Mouse (Mus musculus) small intestine, adult 2 months (tissue): ENCODE measurements around the gene Ctcfl. TPM values are rescaled to one million over a fixed set of nuclear protein-coding genes. Genes with fewer than 3 reads are reported as not detected.

Experiments
- H3K27ac ChIP-seq: fragments of 200-500 bp; 2 replicates; pipeline ENCODE4 v1.5.1; 2012; ENCODE audit warnings: low read depth, low read length, control low read depth, inconsistent platforms; ENCODE audit not compliant: insufficient read depth
- H3K27me3 ChIP-seq: fragments of 200-500 bp; 2 replicates; pipeline ENCODE4 v1.6.1; 2012; ENCODE audit warnings: mild to moderate bottlenecking, moderate library complexity, low read length, inconsistent platforms; ENCODE audit not compliant: control insufficient read depth, insufficient read depth
- H3K36me3 ChIP-seq: fragments of 200-500 bp; 2 replicates; pipeline ENCODE4 v1.6.1; 2012; ENCODE audit warnings: mild to moderate bottlenecking, low read length, control low read depth, inconsistent platforms; ENCODE audit not compliant: control insufficient read depth, insufficient read depth
- H3K4me1 ChIP-seq: fragments of 200-500 bp; 2 replicates; pipeline ENCODE4 v1.6.1; 2012; ENCODE audit warnings: low read length, inconsistent platforms, mixed read lengths; ENCODE audit not compliant: control insufficient read depth, insufficient read depth, insufficient read length
- H3K4me3 ChIP-seq: fragments of 200-500 bp; 2 replicates; pipeline ENCODE4 v1.5.1; 2012; ENCODE audit warnings: low read depth, mild to moderate bottlenecking, control low read depth, inconsistent platforms, low read length, moderate library complexity
- CTCF ChIP-seq: fragments of 200-500 bp; IDR thresholded peaks from 2 replicates; pipeline ENCODE4 v1.5.1; 2012; ENCODE audit warnings: low read depth, mild to moderate bottlenecking, control low read depth, inconsistent platforms, low read length, moderate library complexity, mixed read lengths; ENCODE audit not compliant: insufficient replicate concordance, insufficient read length; ENCODE audit errors: extremely low read depth
- POLR2A ChIP-seq: fragments of 200-500 bp; IDR thresholded peaks from 2 replicates; pipeline ENCODE4 v1.6.1; 2012; ENCODE audit warnings: low read depth, mild to moderate bottlenecking, control low read depth, inconsistent platforms, low read length, moderate library complexity
- WGBS: fragments of 180-500 bp; shearing (Covaris S2); methylation state at CpG from one replicate; pipeline ENCODE4 v1.1.7; 2018; 5-methylcytosine and 5-hydroxymethylcytosine counted together
- polyA plus RNA-seq: library from polyadenylated mRNA; depleted of rRNA; stranded (reverse); fragments of >200 nt; gene quantifications from 2 replicates; pipeline ENCODE4 v1.2.3, GENCODE M21; 2012

Gene Ctcfl
- polyA plus RNA-seq, 1 experiment, result 0.05 TPM

GRCm38 (mm10) chr2:173159354-173160311, 40.3 kb upstream of the Ctcfl start:
- 12% methylated on average over 24 of the region's 24 CpGs for WGBS
- Histone ChIP-seq H3K4me1 (peaks cover 13% of the 10 kb centered on the region), H3K27ac (peak overlapping the region; percentile 78), H3K36me3 (peaks cover 27% of the 10 kb centered on the region), H3K4me3 (no peak overlapping the region; the same call in 1 of the 2 replicates), H3K27me3 (no peaks in the 10 kb centered on the region)
- TF ChIP-seq POLR2A (peak; percentile 50; the same call in 1 of the 2 replicates), CTCF (peak; percentile 95; the same call in 1 of the 2 replicates)

- Histone ChIP-seq H3K36me3 (peaks cover 30% of the 10 kb centered on the region), H3K4me1 (peaks cover 13% of the 10 kb centered on the region), H3K27me3 (no peaks in the 10 kb centered on the region), H3K27ac (peak overlapping the region; percentile 14; the same call in 1 of the 2 replicates), H3K4me3 (peak overlapping the region; percentile 12; the same call in 1 of the 2 replicates)
- TF ChIP-seq CTCF, result no peak
- TF ChIP-seq POLR2A, result 0 out of 2 replicates have a peak, but pooled peaks have one; percentile 6
- 90% methylated on average over 19 of the region's 19 CpGs for WGBS
Measured at GRCm38 (mm10) chr2:173158390-173159055, 39.2 kb upstream of the Ctcfl start.

GRCm38 (mm10) chr2:173157871-173158270, 38.5 kb upstream of the Ctcfl start:
- H3K36me3 ChIP-seq, result peaks cover 30% of the 10 kb centered on the region
- no peak overlapping the region for H3K27ac ChIP-seq
- peak overlapping the region; percentile 12; the same call in 1 of the 2 replicates for H3K4me3 ChIP-seq
- 98% methylated on average over 4 of the region's 4 CpGs for WGBS
- no peaks in the 10 kb centered on the region for H3K27me3 ChIP-seq
- TF ChIP-seq CTCF (no peak), POLR2A (no peak)
- peaks cover 15% of the 10 kb centered on the region for H3K4me1 ChIP-seq

DNA sequence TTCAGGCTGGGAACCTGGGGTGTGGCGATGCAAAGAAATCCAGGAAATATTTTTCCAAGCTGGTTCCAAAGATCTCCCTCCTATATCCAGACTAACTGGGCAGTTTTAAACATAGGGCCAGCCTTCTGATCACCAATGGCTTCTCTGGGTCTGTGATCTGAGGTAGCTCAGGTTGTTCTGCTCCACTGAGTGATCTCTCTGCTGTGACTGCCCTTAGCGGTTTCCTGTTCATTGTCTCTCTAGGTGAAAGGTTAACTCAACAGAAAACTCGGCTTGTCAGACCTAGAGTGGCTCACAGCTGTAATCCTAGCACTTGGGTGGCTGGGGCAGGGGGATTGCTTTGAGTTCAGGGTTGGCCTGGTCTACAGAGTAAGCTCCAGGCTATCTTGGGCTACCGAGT, 38.1 kb upstream of the Ctcfl start:
- no peak for TF ChIP-seq CTCF
- no peaks in the 10 kb centered on the region for H3K27me3 ChIP-seq
- 45% methylated on average over 4 of the region's 4 CpGs for WGBS
- H3K27ac ChIP-seq, result no peak overlapping the region
- H3K36me3 ChIP-seq, result peaks cover 30% of the 10 kb centered on the region
- H3K4me3 ChIP-seq, result no peak overlapping the region
- H3K4me1 ChIP-seq, result peaks cover 15% of the 10 kb centered on the region

DNA sequence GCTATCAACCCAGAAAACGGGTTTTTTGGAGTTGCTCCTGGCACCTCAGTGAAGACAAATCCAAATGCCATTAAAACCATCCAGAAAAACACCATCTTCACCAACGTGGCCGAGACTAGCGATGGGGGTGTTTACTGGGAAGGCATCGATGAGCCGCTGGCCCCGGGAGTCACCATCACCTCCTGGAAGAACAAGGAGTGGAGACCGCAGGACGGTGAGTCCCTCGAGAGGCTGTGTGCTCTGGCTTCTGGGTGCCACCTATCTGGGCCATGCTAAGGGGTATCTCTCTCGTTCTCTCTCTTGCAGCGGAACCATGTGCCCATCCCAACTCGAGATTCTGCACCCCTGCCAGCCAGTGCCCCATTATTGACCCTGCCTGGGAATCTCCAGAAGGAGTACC, 37.6 kb upstream of the Ctcfl start:
- Histone ChIP-seq H3K4me3 (peak overlapping the region; percentile 22), H3K27ac (no peak overlapping the region), H3K27me3 (no peaks in the 10 kb centered on the region), H3K4me1 (peaks cover 14% of the 10 kb centered on the region), H3K36me3 (peaks cover 30% of the 10 kb centered on the region)
- TF ChIP-seq POLR2A (no peak), CTCF (no peak)
- WGBS, result 91% methylated on average over 13 of the region's 13 CpGs

DNA sequence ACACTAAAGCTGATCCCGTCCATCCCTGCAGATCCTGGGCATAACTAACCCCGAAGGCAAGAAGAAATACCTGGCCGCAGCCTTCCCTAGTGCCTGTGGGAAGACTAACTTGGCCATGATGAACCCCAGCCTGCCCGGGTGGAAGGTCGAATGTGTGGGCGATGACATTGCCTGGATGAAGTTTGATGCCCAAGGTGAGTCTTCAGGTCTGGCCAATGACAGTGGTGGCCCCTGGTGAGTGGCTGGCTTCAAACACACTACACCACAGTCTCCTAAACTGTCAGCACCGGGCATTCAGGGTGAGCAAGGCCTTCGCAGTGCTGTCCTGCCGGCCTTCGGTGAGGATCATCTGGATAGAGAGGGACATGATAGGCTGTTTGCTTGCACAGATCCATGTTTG, 36.6 kb upstream of the Ctcfl start:
- 91% methylated on average over 10 of the region's 10 CpGs for WGBS
- peaks cover 30% of the 10 kb centered on the region for H3K36me3 ChIP-seq
- peaks cover 25% of the 10 kb centered on the region for H3K4me1 ChIP-seq

DNA sequence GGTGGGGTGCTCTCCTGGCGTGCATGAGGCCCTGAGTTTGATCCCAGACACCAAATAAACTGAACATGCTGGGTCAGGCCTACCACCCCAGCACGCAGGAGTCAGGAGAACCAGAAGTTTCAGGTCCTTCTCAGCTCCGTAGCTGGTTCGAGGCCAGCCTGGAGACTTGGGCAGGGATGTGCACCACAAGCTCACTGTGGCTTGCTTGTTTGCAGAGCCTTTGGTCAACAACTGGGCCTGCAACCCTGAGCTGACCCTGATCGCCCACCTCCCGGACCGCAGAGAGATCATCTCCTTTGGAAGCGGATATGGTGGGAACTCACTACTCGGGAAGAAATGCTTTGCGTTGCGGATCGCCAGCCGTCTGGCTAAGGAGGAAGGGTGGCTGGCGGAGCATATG, 35.6 kb upstream of the Ctcfl start:
- Histone ChIP-seq H3K4me3 (peak overlapping the region; percentile 64), H3K36me3 (peaks cover 30% of the 10 kb centered on the region), H3K4me1 (peaks cover 22% of the 10 kb centered on the region), H3K27ac (no peak overlapping the region), H3K27me3 (no peaks in the 10 kb centered on the region)
- TF ChIP-seq CTCF, result no peak
- no peak for TF ChIP-seq POLR2A
- 95% methylated on average over 14 of the region's 14 CpGs for WGBS

More for the DNA sequence above, 36.6 kb upstream of the Ctcfl start:
- TF ChIP-seq POLR2A (no peak), CTCF (no peak)
- no peaks in the 10 kb centered on the region for H3K27me3 ChIP-seq
- H3K27ac ChIP-seq, result no peak overlapping the region
- H3K4me3 ChIP-seq, result peak overlapping the region; percentile 27
